In the genomic region with DNA sequence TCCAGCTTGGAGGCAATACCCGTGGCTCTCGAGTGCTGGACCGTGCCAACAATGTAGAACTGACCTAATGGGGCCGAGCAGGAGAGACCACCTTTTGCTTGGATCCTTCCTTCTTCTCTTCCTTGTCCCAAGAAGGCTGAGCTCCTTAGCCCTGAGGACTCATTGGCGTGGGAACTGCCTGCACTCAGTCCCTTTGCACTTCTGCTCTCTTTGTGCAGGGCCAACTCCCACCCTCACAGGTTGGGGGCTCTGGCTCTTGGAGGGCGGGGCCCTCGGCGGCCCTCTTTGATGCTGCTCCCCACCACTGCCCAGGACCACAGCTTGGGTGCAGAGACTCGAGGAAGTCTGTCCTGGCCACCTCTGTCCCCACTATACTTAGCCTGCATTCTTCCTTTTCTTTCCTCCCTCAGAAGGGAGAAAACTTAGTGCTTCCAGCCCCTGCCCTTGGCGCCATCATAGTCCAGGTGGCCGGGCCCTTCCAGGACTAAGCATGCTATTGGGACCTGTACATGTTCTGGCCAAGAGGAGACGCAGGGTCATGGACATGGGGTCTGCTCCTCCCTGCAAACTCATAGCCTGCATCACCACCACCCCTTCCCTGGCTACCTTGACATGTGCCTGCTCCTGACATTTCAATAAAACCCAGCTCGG, we compare ENCODE assay signal across 12 mouse cellular contexts. TPM values are rescaled to one million over a fixed set of nuclear protein-coding genes. Genes with fewer than 3 reads are reported as not detected.
A peak's percentile ranks its signal among the peaks of the same experiment; 100 is the strongest.
DNase-seq lines count a peak whose midpoint lies in the region; ATAC-seq and TF ChIP-seq lines count a peak whose summit lies in the region.
"Had no signal": no experiment of that assay in that cellular context is flagged by ENCODE, and none has a peak within 500 bp of the region (broad histone marks: within the 10 kb centered on the region; RNA-seq: fewer than 3 reads in every experiment).

No protein-coding gene starts in this region.

- ATAC-seq in hindbrain, postnatal 0 days = no peak
- ATAC-seq in hindbrain, embryonic 12.5 days (ENCODE audit: low FRiP score) = no peak
- no peak for ATAC-seq in midbrain, embryonic 11.5 days (ENCODE audit: low FRiP score)
- no peak for ATAC-seq in erythroid progenitor cell, adult 5-6 weeks (replicated peaks; ENCODE audit: low FRiP score, poor library complexity, severe bottlenecking)

- peak overlapping the region; percentile 90 for H3K4me3 ChIP-seq in hindbrain, embryonic 10.5 days
- no peak overlapping the region for H3K4me3 ChIP-seq in hindbrain, postnatal 0 days (ENCODE audit: low read length)
- peak overlapping the region; percentile 89; the same call in 1 of the 2 replicates for H3K4me3 ChIP-seq in embryonic facial prominence, embryonic 10.5 days
- 0 out of 2 replicates have a peak overlapping the region, but pooled peaks have one; percentile 77 for H3K4me3 ChIP-seq in hindbrain, embryonic 12.5 days
- no peak overlapping the region for H3K4me3 ChIP-seq in midbrain, embryonic 11.5 days (ENCODE audit: low read depth, low read length)

- peaks cover 40% of the 10 kb centered on the region for H3K36me3 ChIP-seq in hindbrain, embryonic 10.5 days
- no peaks in the 10 kb centered on the region; the same call in 1 of the 2 replicates for H3K36me3 ChIP-seq in hindbrain, postnatal 0 days (ENCODE audit: insufficient read depth, low read length)
- H3K36me3 ChIP-seq in embryonic facial prominence, embryonic 10.5 days (replicated peaks) = peaks cover 50% of the 10 kb centered on the region
- peaks cover 30% of the 10 kb centered on the region for H3K36me3 ChIP-seq in hindbrain, embryonic 12.5 days
- 0 out of 2 replicates have a peak, but pooled peaks cover 9% of the 10 kb centered on the region for H3K36me3 ChIP-seq in midbrain, embryonic 11.5 days (ENCODE audit: control insufficient read depth, insufficient read depth, low read length)

- H3K9ac ChIP-seq in hindbrain, postnatal 0 days (replicated peaks; ENCODE audit: low read length) = no peak overlapping the region
- peak overlapping the region; percentile 90 for H3K9ac ChIP-seq in hindbrain, embryonic 12.5 days
- no peak overlapping the region for H3K9ac ChIP-seq in midbrain, embryonic 11.5 days (ENCODE audit: low read length)

- peaks cover 42% of the 10 kb centered on the region for H3K4me1 ChIP-seq in hindbrain, embryonic 10.5 days (replicated peaks)
- peaks cover 24% of the 10 kb centered on the region for H3K4me1 ChIP-seq in hindbrain, postnatal 0 days (ENCODE audit: insufficient read depth, low read length)
- H3K4me1 ChIP-seq in embryonic facial prominence, embryonic 10.5 days = peaks cover 43% of the 10 kb centered on the region
- peaks cover 36% of the 10 kb centered on the region for H3K4me1 ChIP-seq in hindbrain, embryonic 12.5 days
- peaks cover 20% of the 10 kb centered on the region for H3K4me1 ChIP-seq in midbrain, embryonic 11.5 days (ENCODE audit: control insufficient read depth, insufficient read depth, low read length)

- DNase-seq in hindbrain, embryonic 10.5 days (ENCODE audit: low spot score) = no peak
- no peak for DNase-seq in hindbrain, postnatal 0 days (ENCODE audit: low spot score)
- DNase-seq in embryonic facial prominence, embryonic 10.5 days (ENCODE audit: low spot score) = no peak
- peak; percentile 79 for DNase-seq in midbrain, embryonic 11.5 days (ENCODE audit: low spot score, missing footprints)
- DNase-seq in layer of hippocampus, adult 11-12 months (ENCODE audit: low spot score) = no peak
- DNase-seq in cerebellum, postnatal 36 days = no peak
- DNase-seq: adrenal gland, postnatal 14 days; right cerebral cortex, postnatal 4 days had no signal

- TF ChIP-seq CTCF in hindbrain, postnatal 0 days (IDR thresholded peaks at IDR 0.05; ENCODE audit: low read depth) = no peak

- no peaks in the 10 kb centered on the region for H3K27me3 ChIP-seq in hindbrain, embryonic 10.5 days (ENCODE audit: insufficient read depth, poor library complexity, severe bottlenecking)
- no peaks in the 10 kb centered on the region for H3K27me3 ChIP-seq in hindbrain, postnatal 0 days (ENCODE audit: insufficient read depth, low read length)
- H3K27me3 ChIP-seq in embryonic facial prominence, embryonic 10.5 days (replicated peaks; ENCODE audit: low read depth, poor library complexity, severe bottlenecking) = no peaks in the 10 kb centered on the region
- H3K27me3 ChIP-seq in hindbrain, embryonic 12.5 days = no peaks in the 10 kb centered on the region
- no peaks in the 10 kb centered on the region for H3K27me3 ChIP-seq in midbrain, embryonic 11.5 days (ENCODE audit: control insufficient read depth, insufficient read depth, low read length)

- H3K4me2 ChIP-seq in hindbrain, postnatal 0 days (ENCODE audit: low read depth, low read length) = no peak overlapping the region
- H3K4me2 ChIP-seq in hindbrain, embryonic 12.5 days (replicated peaks) = peak overlapping the region; percentile 81
- H3K4me2 ChIP-seq in midbrain, embryonic 11.5 days = no peak overlapping the region

- no peaks in the 10 kb centered on the region for H3K9me3 ChIP-seq in hindbrain, embryonic 10.5 days
- H3K9me3 ChIP-seq in hindbrain, postnatal 0 days (ENCODE audit: low read length) = no peaks in the 10 kb centered on the region
- H3K9me3 ChIP-seq in embryonic facial prominence, embryonic 10.5 days = no peaks in the 10 kb centered on the region
- no peaks in the 10 kb centered on the region for H3K9me3 ChIP-seq in hindbrain, embryonic 12.5 days (replicated peaks)
- H3K9me3 ChIP-seq in midbrain, embryonic 11.5 days (ENCODE audit: control insufficient read depth, low read length) = no peaks in the 10 kb centered on the region

- 94% methylated on average over 13 of the region's 13 CpGs for WGBS in hindbrain, embryonic 10.5 days
- WGBS in hindbrain, postnatal 0 days = 93% methylated on average over 13 of the region's 13 CpGs
- WGBS in embryonic facial prominence, embryonic 10.5 days = 92% methylated on average over 13 of the region's 13 CpGs
- 92% methylated on average over 13 of the region's 13 CpGs for WGBS in hindbrain, embryonic 12.5 days
- 93% methylated on average over 13 of the region's 13 CpGs for WGBS in midbrain, embryonic 11.5 days

- H3K27ac ChIP-seq in hindbrain, embryonic 10.5 days = peak overlapping the region; percentile 4
- no peak overlapping the region for H3K27ac ChIP-seq in hindbrain, postnatal 0 days
- peak overlapping the region; percentile 97; the same call in 1 of the 2 replicates for H3K27ac ChIP-seq in embryonic facial prominence, embryonic 10.5 days (replicated peaks)
- H3K27ac ChIP-seq in hindbrain, embryonic 12.5 days = no peak overlapping the region
- no peak overlapping the region for H3K27ac ChIP-seq in midbrain, embryonic 11.5 days (ENCODE audit: low read depth, low read length)

RNA-seq across cellular contexts. Expression of gene AI837181, which starts 1.8 kb away (rescaled TPM):
- 53.8 and 63.9 TPM in 2 replicates for polyA plus RNA-seq in hindbrain, embryonic 10.5 days (2016; fragmentation: Nextera tagmentation; extraction: Ambion mirVana)
- 85.1 and 100 TPM in 2 replicates for total RNA-seq in hindbrain, postnatal 0 days (2014; rRNA removed)
- polyA plus RNA-seq in hindbrain, postnatal 0 days (2015; fragmentation: Nextera tagmentation; extraction: Ambion mirVana) = 81.8 and 82.8 TPM in 2 replicates
- 49.5 and 55.0 TPM in 2 replicates for polyA plus RNA-seq in embryonic facial prominence, embryonic 10.5 days (2016; fragmentation: Nextera tagmentation; extraction: Ambion mirVana)
- 59.0 and 59.6 TPM in 2 replicates for polyA plus RNA-seq in hindbrain, embryonic 12.5 days (2016; fragmentation: Nextera tagmentation; extraction: Ambion mirVana)
- polyA plus RNA-seq in midbrain, embryonic 11.5 days (2014; fragmentation: Nextera tagmentation; extraction: Ambion mirVana) = 31.6 and 33.1 TPM in 2 replicates
- total RNA-seq in erythroid progenitor cell, adult 5-6 weeks (2015; ENCODE audit: low replicate concordance) = 11.7 and 16.2 TPM in 2 replicates
- total RNA-seq in erythroid progenitor cell, adult 5-6 weeks (2017; ENCODE audit: low replicate concordance) = 1.9 and 13.7 TPM in 2 replicates

RNA-seq across cellular contexts. Expression of gene Drap1, which starts 2.0 kb away (rescaled TPM):
- 223 and 271 TPM in 2 replicates for polyA plus RNA-seq in hindbrain, embryonic 10.5 days (2016; fragmentation: Nextera tagmentation; extraction: Ambion mirVana)
- 111 and 123 TPM in 2 replicates for total RNA-seq in hindbrain, postnatal 0 days (2014; rRNA removed)
- polyA plus RNA-seq in hindbrain, postnatal 0 days (2015; fragmentation: Nextera tagmentation; extraction: Ambion mirVana) = 331 and 338 TPM in 2 replicates
- 222 and 242 TPM in 2 replicates for polyA plus RNA-seq in embryonic facial prominence, embryonic 10.5 days (2016; fragmentation: Nextera tagmentation; extraction: Ambion mirVana)
- 276 and 280 TPM in 2 replicates for polyA plus RNA-seq in hindbrain, embryonic 12.5 days (2016; fragmentation: Nextera tagmentation; extraction: Ambion mirVana)
- 187 and 204 TPM in 2 replicates for polyA plus RNA-seq in midbrain, embryonic 11.5 days (2014; fragmentation: Nextera tagmentation; extraction: Ambion mirVana)
- 22.3 and 31.0 TPM in 2 replicates for total RNA-seq in erythroid progenitor cell, adult 5-6 weeks (2015; ENCODE audit: low replicate concordance)
- total RNA-seq in erythroid progenitor cell, adult 5-6 weeks (2017; ENCODE audit: low replicate concordance) = 8.3 and 25.4 TPM in 2 replicates

RNA-seq across cellular contexts. Expression of gene Fosl1, which starts 20.6 kb away (rescaled TPM):
- not detected in 2 replicates for polyA plus RNA-seq in hindbrain, embryonic 10.5 days (2016; fragmentation: Nextera tagmentation; extraction: Ambion mirVana)
- not detected in 2 replicates for total RNA-seq in hindbrain, postnatal 0 days (2014; rRNA removed)
- not detected in 2 replicates for polyA plus RNA-seq in hindbrain, postnatal 0 days (2015; fragmentation: Nextera tagmentation; extraction: Ambion mirVana)
- not detected in 2 replicates for polyA plus RNA-seq in embryonic facial prominence, embryonic 10.5 days (2016; fragmentation: Nextera tagmentation; extraction: Ambion mirVana)
- polyA plus RNA-seq in hindbrain, embryonic 12.5 days (2016; fragmentation: Nextera tagmentation; extraction: Ambion mirVana) = not detected in 2 replicates
- polyA plus RNA-seq in midbrain, embryonic 11.5 days (2014; fragmentation: Nextera tagmentation; extraction: Ambion mirVana) = not detected in 2 replicates
- not detected in 2 replicates for total RNA-seq in erythroid progenitor cell, adult 5-6 weeks (2015; ENCODE audit: low replicate concordance)
- not detected in 2 replicates for total RNA-seq in erythroid progenitor cell, adult 5-6 weeks (2017; ENCODE audit: low replicate concordance)
- total RNA-seq: gastrocnemius, postnatal 4 days; layer of hippocampus, postnatal 25 days had no signal

RNA-seq across cellular contexts. Expression of gene Tsga10ip, which starts 24.4 kb away (rescaled TPM):
- polyA plus RNA-seq in hindbrain, embryonic 10.5 days (2016; fragmentation: Nextera tagmentation; extraction: Ambion mirVana) = 0.44 and 0.58 TPM in 2 replicates
- total RNA-seq in hindbrain, postnatal 0 days (2014; rRNA removed) = not detected in 2 replicates
- polyA plus RNA-seq in hindbrain, postnatal 0 days (2015; fragmentation: Nextera tagmentation; extraction: Ambion mirVana) = not detected in 2 replicates
- polyA plus RNA-seq in embryonic facial prominence, embryonic 10.5 days (2016; fragmentation: Nextera tagmentation; extraction: Ambion mirVana) = 0.28 and 0.72 TPM in 2 replicates
- polyA plus RNA-seq in hindbrain, embryonic 12.5 days (2016; fragmentation: Nextera tagmentation; extraction: Ambion mirVana) = 0.86 and 0.98 TPM in 2 replicates
- polyA plus RNA-seq in midbrain, embryonic 11.5 days (2014; fragmentation: Nextera tagmentation; extraction: Ambion mirVana) = not detected in 2 replicates
- total RNA-seq in erythroid progenitor cell, adult 5-6 weeks (2015; ENCODE audit: low replicate concordance) = not detected in 2 replicates
- not detected in 2 replicates for total RNA-seq in erythroid progenitor cell, adult 5-6 weeks (2017; ENCODE audit: low replicate concordance)
- total RNA-seq: adrenal gland, postnatal 14 days; gastrocnemius, postnatal 4 days; layer of hippocampus, postnatal 25 days had no signal

RNA-seq across cellular contexts. Expression of gene Ccdc85b, which starts 30.9 kb away (rescaled TPM):
- 6.9 and 8.6 TPM in 2 replicates for polyA plus RNA-seq in hindbrain, embryonic 10.5 days (2016; fragmentation: Nextera tagmentation; extraction: Ambion mirVana)
- 17.4 and 18.5 TPM in 2 replicates for total RNA-seq in hindbrain, postnatal 0 days (2014; rRNA removed)
- 16.0 and 16.1 TPM in 2 replicates for polyA plus RNA-seq in hindbrain, postnatal 0 days (2015; fragmentation: Nextera tagmentation; extraction: Ambion mirVana)
- 6.2 and 7.4 TPM in 2 replicates for polyA plus RNA-seq in embryonic facial prominence, embryonic 10.5 days (2016; fragmentation: Nextera tagmentation; extraction: Ambion mirVana)
- 10.7 and 11.0 TPM in 2 replicates for polyA plus RNA-seq in hindbrain, embryonic 12.5 days (2016; fragmentation: Nextera tagmentation; extraction: Ambion mirVana)
- 6.9 and 7.8 TPM in 2 replicates for polyA plus RNA-seq in midbrain, embryonic 11.5 days (2014; fragmentation: Nextera tagmentation; extraction: Ambion mirVana)
- not detected in 2 replicates for total RNA-seq in erythroid progenitor cell, adult 5-6 weeks (2015; ENCODE audit: low replicate concordance)
- 1.2 TPM in 1 of 2 replicates, not detected in the other for total RNA-seq in erythroid progenitor cell, adult 5-6 weeks (2017; ENCODE audit: low replicate concordance)

Comparison
In these comparisons a context has a peak if more than half of its experiments do, and no peak if none do; other contexts are left out.
1. H3K27ac ChIP-seq: peak in hindbrain, embryonic 10.5 days (single experiment) and embryonic facial prominence, embryonic 10.5 days (single experiment); none in hindbrain, postnatal 0 days (single experiment), hindbrain, embryonic 12.5 days (single experiment) and midbrain, embryonic 11.5 days (single experiment).
2. H3K4me3 ChIP-seq: peak in hindbrain, embryonic 10.5 days (single experiment), embryonic facial prominence, embryonic 10.5 days (single experiment) and hindbrain, embryonic 12.5 days (single experiment); none in hindbrain, postnatal 0 days (single experiment) and midbrain, embryonic 11.5 days (single experiment).